Mouse (Mus musculus): Measurements from ENCODE around the gene Ctnnd2.

Ctnnd2 gene

DNA sequence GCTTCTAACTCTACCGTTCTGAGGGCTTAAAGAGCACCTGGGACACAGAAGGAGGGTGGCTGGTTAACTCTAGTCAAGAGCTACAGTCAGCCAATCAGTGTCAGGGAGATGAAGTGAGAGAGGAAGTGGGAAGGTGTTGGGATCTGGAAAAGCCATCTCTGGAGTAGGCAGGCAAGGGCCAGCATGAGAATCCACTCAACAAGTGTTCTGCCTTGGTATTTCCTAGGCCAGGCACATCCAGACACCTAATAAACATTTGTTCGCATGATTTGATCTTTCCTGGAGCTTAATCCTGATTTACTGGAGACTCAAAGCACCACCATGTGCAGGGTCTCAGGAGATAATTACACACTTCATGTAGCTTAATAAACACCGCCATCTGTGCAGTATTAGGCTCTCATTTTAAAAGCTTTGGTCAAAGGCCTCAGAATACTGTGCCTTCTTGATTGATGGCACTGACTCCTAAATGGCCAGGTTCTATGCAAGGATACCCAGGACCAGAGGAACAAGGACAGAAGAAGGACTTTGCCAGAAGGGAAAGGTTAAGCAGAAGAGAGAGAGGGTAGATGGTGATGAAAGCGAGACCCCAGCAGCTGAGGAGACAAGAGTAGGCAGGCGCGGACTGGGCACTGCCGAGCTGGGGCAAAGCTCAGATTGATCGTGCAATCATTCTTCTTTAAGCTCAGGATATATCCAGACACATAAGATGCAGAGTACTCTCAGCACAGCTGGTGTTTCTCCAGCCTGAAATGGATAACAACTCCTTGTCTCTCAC is 833.8 kb downstream of the Ctnnd2 start:
- DNase-seq, result peak; percentile 16 to 23

DNA sequence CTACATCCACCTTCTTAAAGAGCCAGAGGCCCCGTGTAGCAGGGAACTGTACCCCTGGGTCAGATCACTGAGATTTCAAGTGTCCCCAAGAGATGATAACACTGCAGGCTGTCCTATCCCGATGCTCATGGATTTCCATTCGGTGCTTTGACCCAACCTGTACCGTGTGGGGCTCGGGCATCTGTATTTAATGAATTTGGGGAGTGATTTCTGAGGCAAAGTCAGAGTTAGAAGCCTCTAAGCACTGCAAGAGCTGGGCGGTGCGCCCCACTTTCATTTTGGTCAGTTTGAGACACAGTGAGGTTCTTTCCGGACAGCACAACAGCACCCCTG is 834.4 kb downstream of the Ctnnd2 start:
- DNase-seq, result no peak

DNA sequence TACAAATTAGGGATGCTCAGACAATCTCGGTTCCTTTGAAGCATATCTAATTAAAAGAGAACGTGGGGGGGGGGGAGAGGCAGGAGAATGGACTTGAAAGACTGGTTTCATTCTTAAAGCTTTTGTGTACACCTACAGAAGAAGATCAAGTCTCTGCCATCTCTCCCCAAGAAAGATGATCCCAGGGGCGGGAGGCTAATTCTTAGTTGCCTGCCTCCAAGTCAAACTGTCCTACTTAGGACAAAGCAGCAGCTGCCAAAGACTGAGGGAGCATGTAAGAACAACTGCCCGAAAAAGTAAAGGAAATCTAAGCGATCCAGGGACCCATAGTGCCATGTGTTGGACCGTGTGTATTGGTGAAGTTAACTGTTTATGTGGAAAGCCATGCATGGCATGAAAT is 836.2 kb downstream of the Ctnnd2 start:
- DNase-seq, result no peak

GRCm38 (mm10) chr15:31020769-31021168 is 848.4 kb downstream of the Ctnnd2 start:
- no peak for DNase-seq

GRCm38 (mm10) chr15:31022012-31022411 is 849.6 kb downstream of the Ctnnd2 start:
- DNase-seq, result peak in 1 of 2 experiments; percentile 23

DNA sequence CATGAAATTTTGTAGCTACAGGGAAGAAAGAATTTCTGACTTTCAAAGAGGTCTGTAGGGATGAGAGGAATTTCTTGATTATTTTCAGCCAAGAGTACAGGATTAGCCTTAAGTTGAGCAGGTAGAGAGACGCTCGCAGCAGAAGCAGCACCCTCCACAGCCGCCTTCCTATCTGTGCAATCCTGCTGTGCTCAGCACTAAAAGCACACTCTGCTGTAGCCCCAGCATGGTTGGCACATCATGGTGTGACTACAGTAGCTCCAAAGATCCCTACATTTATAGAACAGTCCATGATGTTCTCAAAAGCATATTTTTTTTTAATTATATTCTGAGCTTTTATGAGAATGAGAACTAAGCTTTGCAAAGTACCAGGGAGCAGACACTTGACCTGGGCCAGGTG is 850.1 kb downstream of the Ctnnd2 start:
- DNase-seq, result no peak

- DNase-seq, result no peak
Measured at GRCm38 (mm10) chr15:31023766-31024165, 851.4 kb downstream of the Ctnnd2 start.

- no peak for DNase-seq
Measured at GRCm38 (mm10) chr15:31027448-31028230, 855.2 kb downstream of the Ctnnd2 start.

DNA sequence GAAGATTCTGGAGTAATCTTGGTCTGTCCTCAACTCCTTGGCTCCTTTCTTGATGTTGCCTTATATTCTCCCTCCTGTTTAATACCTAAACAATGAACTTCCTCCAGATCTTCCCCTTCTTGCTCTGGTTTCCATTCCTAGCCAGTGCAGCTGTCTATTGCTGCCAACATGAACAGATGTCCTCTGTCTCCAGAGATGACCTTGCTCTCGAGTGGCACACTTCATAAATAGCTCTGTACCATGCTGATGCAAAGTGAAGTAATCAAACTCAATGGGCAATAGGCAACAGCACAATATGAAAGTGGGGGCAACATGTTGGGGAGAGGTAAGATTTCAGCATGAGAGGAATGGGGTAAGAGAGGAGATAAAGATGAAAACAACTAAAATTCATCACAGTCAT is 872.6 kb downstream of the Ctnnd2 start:
- DNase-seq, result no peak

GRCm38 (mm10) chr15:31051496-31051895 is 879.1 kb downstream of the Ctnnd2 start:
- DNase-seq, result no peak

GRCm38 (mm10) chr15:31056145-31056544 is 883.8 kb downstream of the Ctnnd2 start:
- DNase-seq, result no peak

DNA sequence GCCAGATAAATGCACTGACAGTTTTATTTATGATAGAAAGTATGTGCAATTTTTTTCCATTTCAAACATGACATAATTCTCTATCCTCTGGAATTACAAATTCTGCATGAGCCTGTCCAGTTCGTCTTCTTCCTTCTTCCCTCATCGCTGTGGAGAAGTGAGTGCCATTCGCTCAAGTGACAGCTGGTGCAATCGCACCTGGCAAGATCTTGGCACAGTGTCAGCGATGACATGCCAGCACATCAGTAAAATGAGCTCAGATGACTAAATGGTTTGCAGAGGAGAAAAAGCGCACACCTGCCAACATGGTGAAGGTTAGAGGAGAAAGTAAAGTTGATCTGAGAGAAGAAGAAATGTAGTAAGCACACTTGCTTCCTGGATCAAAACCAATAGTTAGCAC is 885.9 kb downstream of the Ctnnd2 start:
- peak; percentile 61 to 62 for DNase-seq

- DNase-seq, result no peak
Measured at GRCm38 (mm10) chr15:31063734-31064133, 891.3 kb downstream of the Ctnnd2 start.

DNA sequence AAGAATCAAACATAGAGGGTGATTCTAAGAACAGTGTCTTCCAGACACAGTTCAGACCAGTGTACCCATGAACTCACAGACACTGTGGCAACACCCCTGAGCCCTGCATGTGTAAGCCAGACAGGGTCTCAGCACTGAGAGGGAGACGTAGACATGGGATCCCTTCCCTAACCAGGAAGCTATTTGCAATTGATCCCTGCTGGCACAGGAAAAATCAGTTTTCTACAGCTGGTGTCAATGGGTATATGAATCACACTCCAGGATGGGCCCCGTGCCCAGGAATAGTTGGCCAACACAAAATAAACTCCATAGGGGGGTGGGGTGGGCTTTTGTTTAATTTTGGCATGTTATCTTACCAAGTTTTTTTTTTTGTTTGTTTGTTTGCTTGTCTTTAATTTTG is 895.7 kb downstream of the Ctnnd2 start:
- DNase-seq, result peak; percentile 60 to 73

DNA sequence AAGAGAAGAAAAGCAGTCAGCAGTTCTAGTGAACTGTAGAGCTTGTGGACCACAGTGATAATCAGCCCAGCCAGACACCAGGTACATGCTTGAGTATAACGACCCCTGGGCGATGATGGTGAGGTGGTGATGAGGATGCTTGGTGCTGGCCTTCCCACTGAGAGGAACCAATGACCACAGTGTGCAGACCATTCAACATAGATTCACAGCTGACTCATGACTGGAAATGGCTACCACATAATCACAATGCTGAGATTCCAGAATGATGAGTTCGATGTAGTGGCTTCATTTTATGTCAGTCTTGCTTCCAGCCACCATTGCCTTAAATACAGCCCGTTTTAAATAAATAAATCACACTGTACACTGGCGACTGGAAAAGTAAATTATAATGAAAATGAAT is 897.9 kb downstream of the Ctnnd2 start:
- no peak for DNase-seq

All from cerebellum, postnatal 10 days (tissue).